Mouse (Mus musculus): Measurements from ENCODE around the gene Gm10840.
"Not testable (repeated sequence)": the region's sequence is repeated elsewhere in the genome, so short reads cannot be mapped to it uniquely, and the experiment has no call there.

The Gm10840 gene

DNA sequence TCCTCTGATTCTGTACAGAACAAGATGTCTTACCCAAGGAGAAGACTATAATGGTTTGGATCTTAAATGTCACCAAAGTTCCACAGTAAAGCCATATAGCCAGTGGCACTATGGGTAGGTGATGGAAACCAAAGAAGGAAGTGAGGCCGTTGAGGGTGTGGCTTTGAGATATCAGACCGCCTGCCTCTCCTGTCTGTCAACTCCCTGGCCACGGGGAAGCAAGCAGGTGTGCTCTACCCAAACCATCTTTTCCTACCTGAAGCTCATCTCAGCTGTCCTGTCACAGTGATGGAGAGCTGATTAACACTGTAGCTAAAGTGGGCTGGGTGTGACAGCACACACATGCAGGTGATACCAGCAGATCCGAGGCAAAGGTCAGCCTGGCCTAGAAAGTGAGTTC lies 37.6 kb downstream of the Gm10840 start:
- no peak for DNase-seq

- DNase-seq = not testable (repeated sequence)
Measured at GRCm38 (mm10) chr11:106199997-106200396, 39.3 kb downstream of the Gm10840 start.

DNA sequence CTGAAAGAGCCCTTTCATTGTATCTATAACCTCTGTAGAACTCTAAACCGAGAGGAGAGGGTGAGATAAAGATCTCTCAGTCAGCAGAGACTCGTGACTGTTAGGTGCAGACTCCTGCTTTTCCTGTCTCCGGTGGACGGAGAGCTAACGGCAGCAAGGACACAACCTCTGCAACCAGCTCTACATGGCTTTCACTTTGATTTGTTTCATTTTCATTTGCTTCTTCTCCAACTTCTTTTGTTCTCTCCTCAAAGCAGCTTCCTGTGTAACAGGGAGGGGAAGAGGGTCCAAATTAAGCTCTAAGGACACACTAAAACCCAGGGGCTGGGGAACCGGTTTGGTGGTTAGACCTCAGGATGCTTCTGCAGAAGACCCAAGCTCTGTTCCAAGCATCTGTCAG lies 40.1 kb downstream of the Gm10840 start:
- no peak for DNase-seq

- DNase-seq = no peak
Measured at GRCm38 (mm10) chr11:106201337-106202122, 40.9 kb downstream of the Gm10840 start.

DNA sequence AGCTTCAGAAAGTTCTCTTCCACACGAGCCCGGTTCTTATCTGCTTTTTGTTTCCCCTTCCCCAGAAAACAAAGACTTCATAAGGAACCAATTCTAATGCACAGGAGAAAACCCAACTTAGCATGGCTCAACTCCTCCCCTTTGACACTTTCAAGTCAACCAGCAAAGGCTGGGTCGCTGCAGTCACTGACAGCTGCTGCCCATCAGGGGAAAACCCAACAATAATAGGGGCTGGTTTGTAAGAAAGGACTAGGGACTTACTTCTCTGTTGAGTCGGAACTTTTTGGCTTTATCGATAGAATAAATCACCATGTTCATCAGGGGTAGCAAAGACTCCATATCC lies 41.4 kb downstream of the Gm10840 start, which contains the start of gene Strada:
Gene Strada, minus strand, starts transcription at position 46 of the 343 bp plus-strand sequence.
- DNase-seq = no peak
